Mouse (Mus musculus): ENCODE data around the gene Zfp354a.

- no peak for TF ChIP-seq CTCF (IDR thresholded peaks at IDR 0.05; ENCODE audit: low read depth, low read length)
- no peak for TF ChIP-seq POLR2A (IDR thresholded peaks at IDR 0.05; ENCODE audit: insufficient read depth, low read length)
- TF ChIP-seq EP300 (IDR thresholded peaks at IDR 0.05; ENCODE audit: insufficient read depth, low read depth, low read length), result no peak
Observed at GRCm38 (mm10) chr11:51035951-51036350, 23.1 kb upstream of the Zfp354a start.

All from ES-Bruce4 (cell line).